Mouse (Mus musculus): ENCODE results near the gene Mcm3ap.

- TF ChIP-seq POLR2AphosphoS5 (IDR thresholded peaks at IDR 0.05; ENCODE audit: insufficient replicate concordance, low read depth, low read length) (no peak), CTCF (IDR thresholded peaks at IDR 0.05; ENCODE audit: low read depth, low read length) (peak; percentile 90), GATA1 (IDR thresholded peaks at IDR 0.05; ENCODE audit: borderline replicate concordance, low read length) (no peak), TAL1 (conservative IDR thresholded peaks at IDR 0.05; ENCODE audit: low read depth, low read length) (no peak)
Measured at GRCm38 (mm10) chr10:76512965-76513583, 44.3 kb downstream of the Mcm3ap start.
